Mouse (Mus musculus): ENCODE data around the gene Camkk2. TPM values are rescaled to one million over a fixed set of nuclear protein-coding genes. Genes with fewer than 3 reads are reported as not detected.

Gene Camkk2
- 100 to 1,000 TPM; 193 to 209 (median 196) TPM for total RNA-seq (2022)

- peak; percentile 48 to 84 for DNase-seq (ENCODE audit: low spot score in 2 of 2)
Measured at GRCm38 (mm10) chr5:122779277-122779834, at the start of gene Camkk2. TSS of gene Camkk2 (minus strand) at chr5:122779409.

DNA sequence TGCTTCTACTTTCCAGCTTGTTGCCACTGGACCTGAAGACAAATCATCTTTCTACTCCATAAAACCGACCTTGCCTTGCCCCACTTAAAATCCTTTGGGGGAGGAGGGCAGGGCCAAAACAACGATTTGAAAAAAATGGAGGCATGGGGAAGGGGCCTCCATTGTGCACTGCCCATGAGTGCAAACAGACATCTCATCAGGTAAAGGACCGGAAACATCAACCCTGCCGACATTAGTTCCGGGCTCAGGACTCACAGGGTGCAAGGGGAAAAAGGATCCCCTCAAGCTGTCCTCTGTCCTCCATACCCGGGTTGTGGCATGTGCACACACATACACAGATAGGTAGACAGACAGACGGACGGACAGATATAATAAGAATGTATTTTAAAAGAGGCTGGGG is 45.9 kb upstream of the Camkk2 start:
- DNase-seq (ENCODE audit: low spot score in 2 of 2): no peak

GRCm38 (mm10) chr5:122824450-122824849 is 45.2 kb upstream of the Camkk2 start:
- DNase-seq (ENCODE audit: low spot score in 2 of 2): no peak

- DNase-seq (ENCODE audit: low spot score in 2 of 2): no peak
Measured at GRCm38 (mm10) chr5:122823976-122824375, 44.8 kb upstream of the Camkk2 start.

DNA sequence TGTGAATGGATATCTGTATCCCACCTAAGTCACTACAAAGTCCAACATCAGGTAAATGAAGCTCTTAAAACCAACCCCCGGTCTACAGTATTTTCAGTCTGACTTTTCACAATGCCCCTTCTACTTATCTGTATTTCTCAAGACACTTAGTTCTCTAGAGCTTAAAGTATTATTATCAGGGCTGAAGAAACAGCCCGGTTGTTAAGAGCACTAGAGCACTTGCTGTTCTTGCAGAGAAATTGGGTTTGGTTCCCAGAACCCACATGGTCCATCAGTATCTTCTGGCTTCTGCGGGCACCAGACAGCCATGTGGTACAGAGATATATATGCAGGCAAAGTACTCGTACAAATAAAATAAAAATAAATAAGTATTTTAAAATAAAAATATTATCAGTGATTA is 43.2 kb upstream of the Camkk2 start:
- DNase-seq (ENCODE audit: low spot score in 2 of 2): no peak

- no peak for DNase-seq (ENCODE audit: low spot score in 2 of 2)
Measured at GRCm38 (mm10) chr5:122821524-122821885, 42.3 kb upstream of the Camkk2 start.

DNA sequence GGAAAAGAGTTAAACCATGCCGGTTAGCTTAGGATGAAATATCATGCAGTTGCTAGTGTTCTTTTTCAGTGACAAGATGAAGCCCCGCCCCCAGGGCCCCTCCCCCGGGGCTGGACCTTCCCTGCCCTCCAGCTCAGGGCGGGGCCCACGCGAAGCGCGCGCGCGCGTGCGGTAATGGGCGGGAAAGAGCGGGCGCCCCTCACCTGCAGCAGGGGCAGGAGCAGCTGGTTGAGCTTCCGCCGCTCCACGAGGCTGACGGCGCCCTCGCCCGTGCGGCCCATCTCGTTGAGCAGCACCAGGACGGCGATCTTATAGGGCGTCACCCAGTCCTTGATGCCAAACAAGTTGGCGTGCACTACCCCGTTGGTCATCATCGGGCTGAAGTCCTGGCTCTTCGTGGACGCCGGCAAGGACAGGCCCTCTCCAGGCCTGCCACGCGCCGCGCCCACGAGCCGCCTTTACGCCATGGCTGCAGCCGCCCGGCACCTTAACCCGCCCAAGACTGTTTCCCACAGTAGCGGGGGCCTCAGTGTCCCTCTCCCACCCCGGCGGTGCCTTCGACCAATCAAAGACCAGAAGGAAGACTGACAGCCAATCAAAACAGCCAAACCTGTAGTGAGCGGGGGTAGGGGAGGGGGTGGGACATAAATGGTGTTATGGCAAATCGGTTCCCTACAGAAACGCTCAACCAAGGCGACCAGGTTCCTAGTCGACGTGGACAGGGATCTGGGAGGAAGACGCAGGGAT is 41.7 kb upstream of the Camkk2 start, which contains the start of gene Anapc5:
Anapc5 (minus strand) TSS at position 563 of the 747 bp plus-strand sequence.
- DNase-seq (ENCODE audit: low spot score in 2 of 2): peak; percentile 73 to 92

DNA sequence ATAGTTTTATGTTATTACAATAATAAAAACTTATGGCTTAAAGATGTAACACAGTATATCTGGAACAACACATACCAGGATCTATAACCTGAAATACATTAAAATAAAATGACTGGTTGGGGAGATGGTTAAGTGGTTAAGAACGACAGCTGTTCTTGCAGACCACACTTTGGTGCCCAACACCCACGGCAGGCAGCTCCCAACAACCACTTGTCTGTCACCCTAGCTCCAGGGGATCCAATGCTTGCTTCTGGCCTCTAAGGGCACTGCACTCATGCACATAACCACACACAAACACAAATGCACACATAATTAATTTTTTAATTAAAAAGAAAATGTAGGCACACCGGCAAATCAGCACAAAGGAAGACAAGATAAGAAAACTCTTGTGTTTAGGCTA is 33.5 kb upstream of the Camkk2 start:
- no peak for DNase-seq (ENCODE audit: low spot score in 2 of 2)

GRCm38 (mm10) chr5:122811364-122812079 is 32.3 kb upstream of the Camkk2 start:
- DNase-seq (ENCODE audit: low spot score in 2 of 2): no peak

GRCm38 (mm10) chr5:122805503-122805902 is 26.3 kb upstream of the Camkk2 start:
- no peak for DNase-seq (ENCODE audit: low spot score in 2 of 2)

GRCm38 (mm10) chr5:122802706-122803105 is 23.5 kb upstream of the Camkk2 start:
- DNase-seq (ENCODE audit: low spot score in 2 of 2): no peak

GRCm38 (mm10) chr5:122801684-122802083 is 22.5 kb upstream of the Camkk2 start:
- DNase-seq (ENCODE audit: low spot score in 2 of 2): no peak

DNA sequence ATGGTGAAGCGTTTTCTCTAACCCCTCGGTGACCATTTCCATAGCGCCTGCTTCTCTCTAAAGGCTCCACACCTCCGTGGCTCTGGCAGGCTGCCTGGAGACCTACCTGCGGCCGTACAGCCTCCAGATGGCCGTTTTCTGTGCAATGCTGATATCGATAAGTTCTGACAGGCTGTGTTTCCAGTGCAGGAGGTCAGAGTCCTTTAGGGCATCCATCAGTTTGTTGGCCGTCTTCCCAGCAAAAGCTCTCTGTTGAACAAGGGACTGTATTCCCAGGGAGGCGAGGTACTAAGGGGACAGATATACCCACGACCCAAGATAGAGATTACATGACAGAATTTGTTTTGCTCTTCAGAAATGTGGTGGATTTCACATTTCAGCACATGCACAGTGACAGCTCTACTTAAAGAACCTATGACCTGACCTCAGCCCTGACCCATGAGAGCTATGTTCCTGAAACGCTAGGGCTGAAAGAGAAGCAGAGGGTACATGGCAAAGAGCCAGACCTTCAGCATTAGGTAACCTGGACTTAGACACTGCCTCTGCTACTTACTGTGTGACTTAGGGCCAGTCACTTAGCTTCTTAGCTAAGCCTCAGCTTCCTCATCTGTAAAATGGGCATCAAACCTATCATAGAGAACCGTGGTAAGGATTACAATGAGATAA is 21.3 kb upstream of the Camkk2 start:
- DNase-seq (ENCODE audit: low spot score in 2 of 2): no peak

- DNase-seq (ENCODE audit: low spot score in 2 of 2): no peak
Measured at GRCm38 (mm10) chr5:122799379-122800344, 20.5 kb upstream of the Camkk2 start.

DNA sequence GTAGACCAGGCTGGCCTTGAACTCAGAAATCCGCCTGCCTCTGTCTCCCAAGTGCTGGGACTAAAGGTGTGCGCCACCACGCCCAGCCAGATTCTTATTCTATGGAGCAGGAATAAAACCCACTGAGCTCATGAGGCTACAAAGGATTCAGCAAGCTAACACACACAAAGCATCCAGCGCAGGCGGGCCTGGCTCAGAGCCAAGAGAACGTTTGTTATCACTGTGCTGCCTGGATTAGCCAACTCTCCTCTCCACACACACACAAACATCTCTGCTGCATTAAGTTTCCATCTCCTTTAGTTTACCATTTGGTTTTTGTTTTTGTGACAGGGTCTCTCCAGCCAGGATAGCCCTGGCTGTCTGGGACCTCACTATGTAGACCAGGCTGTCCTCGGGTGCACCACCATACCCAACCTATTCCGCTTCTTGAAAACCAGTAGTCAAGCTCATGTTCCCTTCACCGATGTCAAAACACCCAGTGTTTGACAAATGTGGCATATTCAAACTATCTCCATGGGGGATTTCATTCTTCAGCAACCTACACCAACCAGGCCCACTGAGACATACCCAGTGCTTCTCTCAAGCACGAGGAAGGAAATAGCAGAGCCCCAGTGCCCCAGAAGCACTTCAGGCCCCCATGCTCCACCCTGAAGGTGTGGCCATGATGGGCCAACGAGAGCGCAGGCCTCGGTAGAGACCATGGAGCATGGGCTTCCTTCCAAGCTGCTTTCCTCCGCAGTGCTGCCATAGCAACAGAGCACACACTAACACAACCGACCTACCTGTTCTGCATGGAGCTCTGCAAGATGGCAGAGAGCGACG is 19.6 kb upstream of the Camkk2 start:
- DNase-seq (ENCODE audit: low spot score in 2 of 2): peak; percentile 61 to 83

DNA sequence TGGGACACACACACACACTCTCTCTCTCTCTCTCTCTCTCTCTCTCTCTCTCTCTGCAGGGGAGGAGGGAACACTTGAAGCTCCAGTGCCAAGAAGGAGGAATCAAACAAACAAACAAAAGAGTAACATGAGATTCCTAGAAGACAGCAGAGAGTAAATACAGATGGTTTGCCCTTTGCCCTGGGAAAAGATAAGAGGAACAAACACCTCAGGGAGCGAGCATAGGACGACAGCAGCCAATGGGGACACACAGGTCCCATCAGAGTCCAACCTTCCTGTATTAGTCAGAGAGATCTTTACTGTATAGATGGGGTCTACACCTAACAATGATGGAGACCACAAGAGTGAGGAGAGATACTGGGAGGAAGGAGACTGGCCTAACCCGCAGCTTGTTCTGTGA is 18.7 kb upstream of the Camkk2 start:
- DNase-seq (ENCODE audit: low spot score in 2 of 2): no peak

- DNase-seq (ENCODE audit: low spot score in 2 of 2): no peak
Measured at GRCm38 (mm10) chr5:122788696-122789095, 9.5 kb upstream of the Camkk2 start.

DNA sequence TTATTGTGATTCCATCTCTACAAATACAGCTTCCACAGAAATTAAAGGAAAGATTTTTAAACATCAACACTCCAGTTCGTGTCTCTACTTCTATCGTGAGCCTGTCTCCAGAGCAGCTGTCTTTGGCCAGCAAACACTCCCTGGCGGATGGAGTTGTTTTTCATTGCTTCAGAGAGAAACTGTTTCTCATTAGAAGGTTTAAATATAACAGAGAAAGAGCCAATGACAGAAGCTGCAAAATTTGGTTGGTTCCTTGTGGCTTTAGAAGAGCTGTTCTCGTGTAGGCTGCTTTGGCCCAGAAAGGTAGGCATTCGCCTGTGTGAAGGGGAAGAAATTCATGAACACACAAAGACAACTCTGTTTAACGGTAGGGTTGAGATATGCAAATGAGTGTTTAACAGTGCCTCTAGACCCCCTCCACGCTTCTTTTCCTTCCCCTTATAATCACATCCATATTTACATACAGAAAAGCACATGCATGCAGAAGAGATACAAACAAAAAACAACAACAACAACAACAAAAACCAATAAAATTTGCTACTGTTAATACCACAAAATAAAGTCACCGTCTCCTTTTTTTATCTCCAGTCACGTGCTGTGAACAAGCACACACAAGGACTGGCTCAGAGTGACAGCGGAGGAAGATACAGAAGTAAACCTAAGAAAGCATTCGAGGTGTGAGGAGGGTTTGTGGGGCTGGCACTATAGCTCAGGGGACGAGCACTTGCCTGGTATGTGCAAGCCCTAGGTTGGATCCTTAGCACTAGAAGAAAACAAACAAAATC is 7.0 kb upstream of the Camkk2 start:
- no peak for DNase-seq (ENCODE audit: low spot score in 2 of 2)

Measured in left cerebral cortex, adult 8-10 months (tissue).